Mouse (Mus musculus) lung, postnatal 4 days (tissue): ENCODE data around the gene Cntn5.

ENCODE experiments used
- DNase-seq, 2 experiments: peaks; one replicate each; pipeline ENCODE4 v3.0.0; 2021

Cntn5 gene

GRCm38 (mm10) chr9:10904616-10905363, at the start of gene Cntn5:
Gene Cntn5 (minus strand): TSS chr9:10904775.
- DNase-seq: no peak

GRCm38 (mm10) chr9:10950470-10950869, 45.9 kb upstream of the Cntn5 start:
- DNase-seq: no peak

- peak in 1 of 2 experiments; percentile 30 for DNase-seq
These were observed 5.0 kb upstream of the Cntn5 start for GRCm38 (mm10) chr9:10909573-10909972.

GRCm38 (mm10) chr9:10905696-10906095, 1.1 kb upstream of the Cntn5 start:
- no peak for DNase-seq

- DNase-seq: no peak
These were observed 24.8 kb downstream of the Cntn5 start for GRCm38 (mm10) chr9:10879758-10880157.

GRCm38 (mm10) chr9:10873881-10874280, 30.7 kb downstream of the Cntn5 start:
- no peak for DNase-seq

- DNase-seq: no peak
These were observed 48.2 kb downstream of the Cntn5 start for GRCm38 (mm10) chr9:10856204-10856892.

- DNase-seq: no peak
These were observed 87.9 kb downstream of the Cntn5 start for GRCm38 (mm10) chr9:10816711-10817110.

- no peak for DNase-seq
These were observed 107.4 kb downstream of the Cntn5 start for GRCm38 (mm10) chr9:10797158-10797557.

GRCm38 (mm10) chr9:10795102-10795501, 109.5 kb downstream of the Cntn5 start:
- no peak for DNase-seq

GRCm38 (mm10) chr9:10731878-10732277, 172.7 kb downstream of the Cntn5 start:
- DNase-seq: no peak

- no peak for DNase-seq
These were observed 180.4 kb downstream of the Cntn5 start for GRCm38 (mm10) chr9:10724191-10724590.

GRCm38 (mm10) chr9:10722121-10722520, 182.5 kb downstream of the Cntn5 start:
- no peak for DNase-seq

- DNase-seq: no peak
These were observed 185.6 kb downstream of the Cntn5 start for GRCm38 (mm10) chr9:10718986-10719385.

- no peak for DNase-seq
These were observed 190.9 kb downstream of the Cntn5 start for GRCm38 (mm10) chr9:10713641-10714040.

GRCm38 (mm10) chr9:10681646-10682045, 222.9 kb downstream of the Cntn5 start:
- DNase-seq: no peak

GRCm38 (mm10) chr9:10681181-10681580, 223.4 kb downstream of the Cntn5 start:
- DNase-seq: no peak

- DNase-seq: no peak
These were observed 235.9 kb downstream of the Cntn5 start for GRCm38 (mm10) chr9:10668676-10669075.

- DNase-seq: no peak
These were observed 237.1 kb downstream of the Cntn5 start for GRCm38 (mm10) chr9:10667438-10667837.

- no peak for DNase-seq
These were observed 238.8 kb downstream of the Cntn5 start for GRCm38 (mm10) chr9:10665756-10666155.

- no peak for DNase-seq
These were observed 241.5 kb downstream of the Cntn5 start for GRCm38 (mm10) chr9:10663101-10663500.

- DNase-seq: no peak
These were observed 245.1 kb downstream of the Cntn5 start for GRCm38 (mm10) chr9:10659478-10659877.

- DNase-seq: no peak
These were observed 246.5 kb downstream of the Cntn5 start for GRCm38 (mm10) chr9:10658086-10658485.

- DNase-seq: no peak
These were observed 247.3 kb downstream of the Cntn5 start for GRCm38 (mm10) chr9:10657144-10657748.
